Mouse (Mus musculus) liver, adult 2 months (tissue): ENCODE data around the gene Gal. TPM values are rescaled to one million over a fixed set of nuclear protein-coding genes. Genes with fewer than 3 reads are reported as not detected.

ENCODE experiments used
- DNase-seq: peaks from one replicate; pipeline ENCODE4 v3.0.0-alpha.2; 2011; ENCODE audit warnings: low read depth, low spot score; ENCODE audit errors: extremely low read depth
- H3K27ac ChIP-seq: fragments of 200-500 bp; replicated peaks from 2 replicates; pipeline ENCODE4 v1.5.1; 2012; ENCODE audit warnings: low read depth, mild to moderate bottlenecking, control low read depth, inconsistent platforms, low read length; ENCODE audit not compliant: insufficient read depth
- H3K27me3 ChIP-seq: fragments of 200-500 bp; 2 replicates; pipeline ENCODE4 v1.6.1; 2012; ENCODE audit warnings: mild to moderate bottlenecking, moderate library complexity, low read length, inconsistent platforms; ENCODE audit not compliant: control insufficient read depth, insufficient read depth
- H3K36me3 ChIP-seq: fragments of 200-500 bp; 2 replicates; pipeline ENCODE4 v1.6.1; 2012; ENCODE audit warnings: low read length, inconsistent platforms; ENCODE audit not compliant: control insufficient read depth, insufficient read depth
- H3K4me1 ChIP-seq: fragments of 200-500 bp; 2 replicates; pipeline ENCODE4 v1.6.1; 2011; ENCODE audit warnings: low read length; ENCODE audit not compliant: control insufficient read depth, insufficient read depth
- H3K4me3 ChIP-seq: fragments of 200-500 bp; 2 replicates; pipeline ENCODE4 v1.5.1; 2011; ENCODE audit warnings: low read depth, mild to moderate bottlenecking, control low read depth, low read length, moderate library complexity; ENCODE audit not compliant: insufficient read depth
- H3K79me2 ChIP-seq: fragments of 200-500 bp; 2 replicates; pipeline ENCODE4 v1.6.1; 2012; ENCODE audit warnings: inconsistent platforms, mild to moderate bottlenecking, low read length, moderate library complexity; ENCODE audit not compliant: control insufficient read depth, insufficient read depth
- H3K9ac ChIP-seq: fragments of 200-500 bp; 2 replicates; pipeline ENCODE4 v1.6.1; 2012; ENCODE audit warnings: low read depth, mild to moderate bottlenecking, control low read depth, inconsistent platforms, low read length
- CTCF ChIP-seq: fragments of 200-500 bp; IDR thresholded peaks from 2 replicates; pipeline ENCODE4 v1.5.1; 2011; ENCODE audit warnings: low read depth, low read length, control low read depth
- POLR2A ChIP-seq: fragments of 200-500 bp; IDR thresholded peaks from 2 replicates; pipeline ENCODE4 v1.6.1; 2011; ENCODE audit warnings: low read length, control low read depth; ENCODE audit not compliant: insufficient read depth; ENCODE audit errors: extremely low read depth
- WGBS: fragments of 180-500 bp; shearing (Covaris S2); methylation state at CpG from one replicate; pipeline ENCODE4 v1.1.7; 2018; 5-methylcytosine and 5-hydroxymethylcytosine counted together
- polyA plus RNA-seq: library from polyadenylated mRNA; depleted of rRNA; stranded (reverse); fragments of >200 nt; gene quantifications from 2 replicates; pipeline ENCODE4 v1.2.3, GENCODE M21; 2012; rRNA removed
- total RNA-seq: library from RNA; depleted of rRNA; stranded (reverse); fragments of >200 nt; gene quantifications from 2 replicates; pipeline ENCODE4 v1.2.3, GENCODE M21; 2014; rRNA removed

The Gal gene
- total and polyA plus RNA-seq, 2 experiments: 0.28 TPM; not detected in 1

DNA sequence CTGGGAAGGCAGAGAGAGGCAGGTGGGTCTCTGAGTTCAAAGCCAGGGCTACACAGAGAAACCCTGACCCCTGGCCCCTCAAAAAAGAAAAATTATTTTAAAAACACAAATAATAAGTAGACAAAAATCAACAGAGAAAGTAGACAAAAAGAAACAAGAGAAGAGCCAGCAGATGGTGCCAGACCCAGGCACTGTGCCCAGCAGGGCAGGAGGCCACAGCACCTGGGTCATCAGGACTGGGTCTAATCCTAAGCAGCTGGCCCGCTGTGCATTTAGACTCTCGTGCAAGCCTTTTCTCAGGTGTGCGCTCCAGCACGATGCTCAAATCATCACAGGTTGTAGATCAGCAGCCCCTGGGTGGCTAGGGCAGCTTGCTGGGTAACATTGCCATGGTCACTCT, 50.8 kb downstream of the Gal start:
- 63% methylated on average over 4 of the region's 4 CpGs for WGBS
- TF ChIP-seq POLR2A (no peak), CTCF (peak; percentile 36; the same call in 1 of the 2 replicates)
- H3K79me2 ChIP-seq: no peaks in the 10 kb centered on the region
- H3K27ac ChIP-seq: no peak overlapping the region
- DNase-seq: peak; percentile 62
- H3K9ac ChIP-seq: no peak overlapping the region
- H3K27me3 ChIP-seq: no peaks in the 10 kb centered on the region
- peaks cover 96% of the 10 kb centered on the region for H3K36me3 ChIP-seq
- H3K4me1 ChIP-seq: peaks cover 1% of the 10 kb centered on the region; the same call in 1 of the 2 replicates
- H3K4me3 ChIP-seq: no peak overlapping the region

Other genes starting within 250 kb of the Gal start
- 35.2 and 41.1 TPM in 2 replicates for gene Mrpl21, start 131.6 kb downstream of the Gal start, total RNA-seq
- 45.2 and 46.8 TPM in 2 replicates for gene Mrpl21, start 131.6 kb downstream of the Gal start, polyA plus RNA-seq
- gene Ighmbp2, start 131.5 kb downstream of the Gal start, total RNA-seq: 1.7 and 1.8 TPM in 2 replicates
- 2.4 and 3.9 TPM in 2 replicates for gene Ighmbp2, start 131.5 kb downstream of the Gal start, polyA plus RNA-seq
- gene Cpt1a, start 92.2 kb downstream of the Gal start, total RNA-seq: 162 and 234 TPM in 2 replicates
- 182 and 211 TPM in 2 replicates for gene Cpt1a, start 92.2 kb downstream of the Gal start, polyA plus RNA-seq
- 0.46 and 0.54 TPM in 2 replicates for gene Tesmin, start 25.7 kb downstream of the Gal start, total RNA-seq
- gene Tesmin, start 25.7 kb downstream of the Gal start, polyA plus RNA-seq: 0.31 and 0.33 TPM in 2 replicates
- gene Ppp6r3, start 161.2 kb upstream of the Gal start, total RNA-seq: 57.5 and 63.7 TPM in 2 replicates
- 24.7 and 27.7 TPM in 2 replicates for gene Ppp6r3, start 161.2 kb upstream of the Gal start, polyA plus RNA-seq